Mouse (Mus musculus): ENCODE results near the gene Abcb9.

Abcb9 gene

GRCm38 (mm10) chr5:124013747-124014146, 81.9 kb downstream of the Abcb9 start:
- DNase-seq (ENCODE audit: low spot score): no peak

DNA sequence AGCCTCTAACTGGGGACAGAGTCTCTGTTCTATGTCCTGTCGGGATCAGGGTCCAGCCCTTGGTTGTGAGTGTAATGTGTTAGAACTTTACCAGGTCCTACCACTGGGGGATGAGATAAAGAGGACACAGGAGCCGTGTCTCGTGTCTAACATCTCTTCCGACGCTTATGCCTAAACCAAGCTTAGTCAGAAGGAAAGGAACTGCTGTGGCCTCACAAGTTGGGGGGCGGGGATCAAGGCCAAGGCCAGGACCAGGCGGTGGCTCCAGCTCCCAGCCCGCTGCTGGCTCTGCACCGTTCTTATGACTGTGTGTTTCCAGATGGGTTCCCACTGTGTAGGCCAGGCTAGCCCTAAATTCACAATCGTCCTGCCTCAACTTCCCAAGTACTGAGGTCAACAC, 82.7 kb downstream of the Abcb9 start:
- no peak for DNase-seq (ENCODE audit: low spot score)

DNA sequence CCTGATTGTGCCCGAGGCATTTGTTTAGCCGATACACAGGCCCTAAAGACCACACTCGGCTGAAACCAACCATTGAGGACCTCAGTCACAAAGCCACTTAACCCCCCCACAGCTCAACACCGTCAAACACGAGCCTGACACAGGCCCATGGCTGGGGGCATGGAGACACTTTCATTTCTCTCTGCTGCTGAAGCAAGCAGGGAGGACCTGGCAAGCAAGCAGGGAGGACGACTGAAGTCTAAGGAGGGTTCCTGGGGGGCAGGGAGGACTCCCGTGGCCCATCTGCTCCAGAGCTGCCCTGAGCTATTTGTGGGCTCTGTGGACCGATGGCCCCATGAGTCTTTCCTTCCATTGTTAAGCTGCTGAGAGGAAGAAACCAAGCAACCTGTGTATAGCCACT, 83.7 kb downstream of the Abcb9 start:
- DNase-seq (ENCODE audit: low spot score): no peak

Measured in ovary, postnatal 36 days (tissue).